Mouse (Mus musculus) heart, postnatal 14 days (tissue): Measurements from ENCODE around the gene Plpp1. TPM values are rescaled to one million over a fixed set of nuclear protein-coding genes. Genes with fewer than 3 reads are reported as not detected.

ENCODE experiments used
- DNase-seq, 2 experiments: peaks; one replicate each; pipeline ENCODE4 v3.0.0; 2021 to 2022
- intact Hi-C: fragments of 180-260 bp; cut with DNase I; formaldehyde crosslinking; loops from one replicate; pipeline ENCODE4 v1.15.1; 2025
- long read RNA-seq, 2 experiments: library from polyadenylated mRNA; stranded (forward); transcript quantifications; one replicate each; pipeline ENCODE4 v2.0.0; 2021
- total RNA-seq, 2 experiments: library from RNA; stranded (reverse); gene quantifications; 2 replicates each; pipeline ENCODE4 v1.2.3; 2021

Plpp1 gene
- total RNA-seq, result 10 to 100 TPM; 72.5 to 75.2 TPM
- long read RNA-seq, experiment 1, transcript Plpp1-202 (6 exons, 1,272 nt), result major isoform, 99 of 189 reads
- long read RNA-seq, experiment 1, transcript Plpp1-201 (6 exons, 1,598 nt), result minor isoform, 75 of 189 reads
- long read RNA-seq, experiment 1, partial matches to known transcripts, result 3 of 189 reads
- long read RNA-seq, experiment 1, other reads (novel, unspliced or antisense), result 12 of 189 reads
- long read RNA-seq, experiment 2, transcript Plpp1-201 (6 exons, 1,598 nt), result minor isoform, 56 of 174 reads
- long read RNA-seq, experiment 2, transcript Plpp1-202 (6 exons, 1,272 nt), result major isoform, 104 of 174 reads
- long read RNA-seq, experiment 2, partial matches to known transcripts, result 4 of 174 reads
- long read RNA-seq, experiment 2, other reads (novel, unspliced or antisense), result 10 of 174 reads

GRCm38 (mm10) chr13:112800597-112801380 is at the start of gene Plpp1:
Gene Plpp1 (plus strand): TSS chr13:112800792.
- peak; percentile 98 for DNase-seq
- intact Hi-C loops, result loop anchor here (5.0 to 10.0 kb wide), 3 partner anchors 48 to 127 kb away; partner anchors contain the start of genes Dhx29 and Mtrex

- DNase-seq, result peak; percentile 77 to 87
- intact Hi-C loops, result loop anchor here (5.0 kb wide), 2 partner anchors 51 to 74 kb away; partner anchors contain the start of gene Plpp1
These were observed 48.9 kb upstream of the Plpp1 start for GRCm38 (mm10) chr13:112751454-112752308.

GRCm38 (mm10) chr13:112752309-112752975 is 48.1 kb upstream of the Plpp1 start:
- no peak for DNase-seq
- intact Hi-C loops, result loop anchor here (5.0 kb wide), 2 partner anchors 50 to 75 kb away; partner anchors contain the start of gene Plpp1

GRCm38 (mm10) chr13:112753522-112753921 is 47.1 kb upstream of the Plpp1 start:
- intact Hi-C loops, result loop anchor here (5.0 kb wide), 2 partner anchors 49 to 76 kb away; partner anchors contain the start of gene Plpp1
- no peak for DNase-seq

- DNase-seq, result no peak
- intact Hi-C loops, result loop anchor here (5.0 kb wide), 2 partner anchors 47 to 78 kb away; partner anchors contain the start of gene Plpp1
These were observed 45.7 kb upstream of the Plpp1 start for GRCm38 (mm10) chr13:112754871-112755270.

- intact Hi-C loops, result no loop called here
- peak in 1 of 2 experiments; percentile 67 for DNase-seq
These were observed 45.0 kb upstream of the Plpp1 start for GRCm38 (mm10) chr13:112755507-112756010.

GRCm38 (mm10) chr13:112757395-112757794 is 43.2 kb upstream of the Plpp1 start:
- DNase-seq, result no peak
- intact Hi-C loops, result no loop called here

GRCm38 (mm10) chr13:112758546-112759090 is 42.0 kb upstream of the Plpp1 start:
- intact Hi-C loops, result no loop called here
- DNase-seq, result no peak

GRCm38 (mm10) chr13:112759364-112759763 is 41.2 kb upstream of the Plpp1 start:
- no peak for DNase-seq
- intact Hi-C loops, result no loop called here

- no peak for DNase-seq
These were observed 40.6 kb upstream of the Plpp1 start for GRCm38 (mm10) chr13:112759777-112760537.

GRCm38 (mm10) chr13:112760538-112760881 is 40.1 kb upstream of the Plpp1 start:
- intact Hi-C loops, result loop anchor here (5.0 kb wide), 1 partner anchor 88 kb away; no protein-coding TSS in a partner anchor
- no peak for DNase-seq

More at GRCm38 (mm10) chr13:112759777-112760537, 40.6 kb upstream of the Plpp1 start:
- intact Hi-C loops, result loop anchor here (5.0 kb wide), 1 partner anchor 88 kb away; no protein-coding TSS in a partner anchor

GRCm38 (mm10) chr13:112761787-112762186 is 38.8 kb upstream of the Plpp1 start:
- intact Hi-C loops, result loop anchor here (5.0 kb wide), 1 partner anchor 89 kb away; no protein-coding TSS in a partner anchor
- DNase-seq, result no peak

GRCm38 (mm10) chr13:112762548-112762947 is 38.0 kb upstream of the Plpp1 start:
- no peak for DNase-seq
- intact Hi-C loops, result loop anchor here (5.0 kb wide), 1 partner anchor 90 kb away; no protein-coding TSS in a partner anchor

- DNase-seq, result no peak
- intact Hi-C loops, result loop anchor here (5.0 kb wide), 1 partner anchor 91 kb away; no protein-coding TSS in a partner anchor
These were observed 37.0 kb upstream of the Plpp1 start for GRCm38 (mm10) chr13:112763531-112764091.

- intact Hi-C loops, result loop anchor here (5.0 kb wide), 1 partner anchor 92 kb away; no protein-coding TSS in a partner anchor
- DNase-seq, result peak in 1 of 2 experiments; percentile 60
These were observed 36.0 kb upstream of the Plpp1 start for GRCm38 (mm10) chr13:112764556-112764955.

- intact Hi-C loops, result no loop called here
- DNase-seq, result no peak
These were observed 34.9 kb upstream of the Plpp1 start for GRCm38 (mm10) chr13:112765654-112766053.

GRCm38 (mm10) chr13:112770528-112771328 is 29.9 kb upstream of the Plpp1 start:
- peak in 1 of 2 experiments; percentile 38 for DNase-seq
- intact Hi-C loops, result no loop called here
